Mouse (Mus musculus) liver, embryonic 12.5 days (tissue): ENCODE results near the gene Rnf217. TPM values are rescaled to one million over a fixed set of nuclear protein-coding genes. Genes with fewer than 3 reads are reported as not detected.

ENCODE experiments used
- ATAC-seq: fragments of 200-750 bp; cut with Nextera tagmentation; 2 replicates; pipeline ENCODE4 v1.8.0; 2017; ENCODE audit warnings: moderate number of reproducible peaks, mild to moderate bottlenecking, moderate library complexity
- H3K27ac ChIP-seq: fragments of 300-500 bp; sonication (generic); 2 replicates; pipeline ENCODE4 v1.5.1; 2016; ENCODE audit warnings: mild to moderate bottlenecking
- H3K27me3 ChIP-seq: fragments of 300-500 bp; sonication (generic); replicated peaks from 2 replicates; pipeline ENCODE4 v1.6.1; 2016; ENCODE audit warnings: mild to moderate bottlenecking, moderate library complexity
- H3K36me3 ChIP-seq: fragments of 300-500 bp; sonication (generic); 2 replicates; pipeline ENCODE4 v1.6.1; 2016; ENCODE audit warnings: mild to moderate bottlenecking, moderate library complexity
- H3K4me1 ChIP-seq: fragments of 300-500 bp; sonication (generic); 2 replicates; pipeline ENCODE4 v1.6.1; 2016
- H3K4me2 ChIP-seq: fragments of 300-500 bp; sonication (generic); 2 replicates; pipeline ENCODE4 v1.6.1; 2016; ENCODE audit warnings: mild to moderate bottlenecking, moderate library complexity
- H3K4me3 ChIP-seq: fragments of 300-500 bp; sonication (generic); 2 replicates; pipeline ENCODE4 v1.5.1; 2016; ENCODE audit warnings: mild to moderate bottlenecking, moderate library complexity
- H3K9ac ChIP-seq: fragments of 300-500 bp; sonication (generic); 2 replicates; pipeline ENCODE4 v1.6.1; 2016; ENCODE audit warnings: mild to moderate bottlenecking, moderate library complexity
- H3K9me3 ChIP-seq: fragments of 300-500 bp; sonication (generic); replicated peaks from 2 replicates; pipeline ENCODE4 v1.6.1; 2016; ENCODE audit warnings: mild to moderate bottlenecking, moderate library complexity
- WGBS: fragments of 180-500 bp; shearing (Covaris S2); methylation state at CpG from one replicate; pipeline ENCODE4 v1.1.7; 2016; ENCODE audit not compliant: insufficient replicate concordance; 5-methylcytosine and 5-hydroxymethylcytosine counted together
- polyA plus RNA-seq: library from polyadenylated mRNA; unstranded; fragments of >200 nt; fragmentation: Nextera tagmentation; extraction: Ambion mirVana; gene quantifications from 2 replicates; pipeline ENCODE4 v1.2.1, GENCODE M21; 2016

The Rnf217 gene
- polyA plus RNA-seq, 1 experiment from 2014 or later = 0.50 TPM

DNA sequence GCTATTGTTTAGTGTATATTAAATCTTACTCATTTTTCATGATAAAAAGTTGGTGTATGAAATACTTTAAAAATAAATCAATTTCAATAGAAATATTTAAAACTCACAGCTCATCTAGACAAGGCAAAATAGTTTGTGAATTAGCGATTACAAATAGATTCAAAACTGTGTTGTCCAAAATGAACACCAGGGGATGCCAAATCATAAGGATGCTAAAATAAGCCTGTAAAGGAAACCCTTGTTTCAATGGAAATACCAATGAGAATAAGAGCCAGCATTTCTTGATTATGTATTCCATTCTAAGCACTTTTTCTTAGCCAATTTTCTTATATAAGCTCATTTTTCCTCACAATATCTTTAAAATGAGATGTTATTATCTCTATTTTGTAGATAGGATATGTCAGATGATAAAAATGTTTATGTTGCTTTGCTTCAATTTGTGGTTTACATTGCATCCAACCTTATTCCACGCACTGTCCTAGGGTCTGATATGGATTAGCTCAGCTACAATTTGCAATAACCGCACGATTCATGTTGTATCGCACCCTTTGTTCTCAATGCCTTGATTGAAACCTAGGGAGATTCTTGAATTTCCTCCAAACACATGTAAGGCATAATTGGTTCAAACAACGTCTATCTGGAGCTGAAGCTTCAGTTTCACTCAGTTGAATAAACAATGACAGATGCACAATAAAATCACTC lies 143.0 kb downstream of the Rnf217 start:
- 73% methylated on average over 6 of the region's 6 CpGs for WGBS
- Histone ChIP-seq H3K9ac (no peak overlapping the region), H3K27ac (no peak overlapping the region), H3K4me2 (no peak overlapping the region), H3K9me3 (no peaks in the 10 kb centered on the region), H3K27me3 (no peaks in the 10 kb centered on the region), H3K36me3 (no peaks in the 10 kb centered on the region), H3K4me1 (no peaks in the 10 kb centered on the region), H3K4me3 (no peak overlapping the region)
- ATAC-seq = no peak

DNA sequence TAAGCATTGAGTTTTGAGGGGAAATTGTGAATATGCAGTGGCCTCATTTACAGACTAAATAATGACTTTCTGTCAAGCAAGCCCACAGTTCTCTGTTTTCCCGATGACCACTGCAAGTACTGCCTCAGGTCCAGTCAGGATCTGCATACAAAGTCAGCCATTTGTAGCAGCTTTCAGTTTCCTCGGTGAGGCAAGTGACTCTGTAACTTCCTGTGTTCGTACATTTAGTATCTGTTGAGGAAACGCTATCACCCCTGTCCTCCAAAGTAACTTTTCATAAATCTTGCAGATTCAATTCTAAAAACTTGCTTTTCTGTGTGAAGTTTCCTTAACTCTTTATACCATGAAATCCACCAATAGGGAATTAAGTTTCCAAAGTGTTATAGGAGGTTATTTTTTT lies 143.6 kb downstream of the Rnf217 start:
- Histone ChIP-seq H3K36me3 (no peaks in the 10 kb centered on the region), H3K4me1 (no peaks in the 10 kb centered on the region), H3K27ac (no peak overlapping the region), H3K9ac (no peak overlapping the region), H3K27me3 (no peaks in the 10 kb centered on the region), H3K4me2 (no peak overlapping the region), H3K9me3 (no peaks in the 10 kb centered on the region), H3K4me3 (no peak overlapping the region)
- 39% methylated on average over 4 of the region's 4 CpGs for WGBS
- ATAC-seq = no peak

DNA sequence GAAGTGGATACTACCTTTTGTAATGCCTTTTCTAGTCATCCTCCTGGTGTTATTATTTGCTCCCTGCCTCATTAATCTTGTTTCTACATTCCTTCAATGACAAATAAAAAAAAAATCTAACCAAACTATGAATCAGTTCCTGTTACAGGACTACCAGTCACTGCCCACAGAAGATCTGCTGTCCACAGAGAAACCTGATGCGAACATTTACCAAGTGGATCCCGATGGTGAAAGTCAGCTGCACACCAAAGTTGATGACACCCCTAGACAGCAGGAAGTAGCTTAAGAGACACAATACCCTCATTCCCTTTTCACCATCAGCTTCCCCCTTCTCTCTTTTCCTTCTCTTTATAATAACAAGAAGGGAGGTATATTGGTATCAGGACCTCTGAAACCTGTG lies 145.9 kb downstream of the Rnf217 start:
- no peak for ATAC-seq
- no peak overlapping the region for H3K4me2 ChIP-seq
- no peak overlapping the region for H3K27ac ChIP-seq
- H3K9me3 ChIP-seq = no peaks in the 10 kb centered on the region
- no peak overlapping the region for H3K9ac ChIP-seq
- no peaks in the 10 kb centered on the region for H3K36me3 ChIP-seq
- 70% methylated on average over 2 of the region's 2 CpGs for WGBS
- H3K4me1 ChIP-seq = no peaks in the 10 kb centered on the region
- H3K4me3 ChIP-seq = no peak overlapping the region
- H3K27me3 ChIP-seq = no peaks in the 10 kb centered on the region

GRCm38 (mm10) chr10:31456806-31457205 lies 152.2 kb downstream of the Rnf217 start:
- no peak overlapping the region for H3K9ac ChIP-seq
- 43% methylated on average over 1 of the region's 1 CpGs for WGBS
- no peak overlapping the region for H3K4me3 ChIP-seq
- H3K27ac ChIP-seq = no peak overlapping the region
- H3K27me3 ChIP-seq = no peaks in the 10 kb centered on the region
- no peaks in the 10 kb centered on the region for H3K9me3 ChIP-seq
- no peak overlapping the region for H3K4me2 ChIP-seq
- H3K4me1 ChIP-seq = no peaks in the 10 kb centered on the region
- no peak for ATAC-seq
- H3K36me3 ChIP-seq = no peaks in the 10 kb centered on the region

DNA sequence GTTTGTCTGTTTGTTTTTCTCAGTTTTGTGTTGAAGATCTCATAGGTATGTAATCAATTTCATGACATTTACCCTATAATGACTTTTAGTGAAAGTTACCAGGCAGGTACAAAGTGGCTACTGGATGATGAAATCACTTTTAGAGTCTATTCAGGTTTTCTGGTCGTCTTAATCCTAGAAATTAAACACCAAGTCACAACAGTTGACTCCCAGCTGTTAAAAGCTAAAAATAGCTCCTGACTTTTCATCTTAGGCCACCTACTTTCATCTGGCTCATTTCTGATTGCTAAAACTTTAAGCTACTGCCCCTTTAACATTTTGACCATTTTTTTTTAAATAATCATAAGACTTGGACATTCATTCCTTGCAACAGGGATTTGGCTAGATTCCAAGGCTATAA lies 161.9 kb downstream of the Rnf217 start:
- Histone ChIP-seq H3K9me3 (no peaks in the 10 kb centered on the region), H3K27ac (no peak overlapping the region), H3K9ac (no peak overlapping the region), H3K4me1 (peaks cover 11% of the 10 kb centered on the region; the same call in 1 of the 2 replicates), H3K36me3 (no peaks in the 10 kb centered on the region), H3K4me3 (no peak overlapping the region), H3K27me3 (peaks cover 22% of the 10 kb centered on the region), H3K4me2 (no peak overlapping the region)
- 41% methylated on average over 1 of the region's 1 CpGs for WGBS
- no peak for ATAC-seq

DNA sequence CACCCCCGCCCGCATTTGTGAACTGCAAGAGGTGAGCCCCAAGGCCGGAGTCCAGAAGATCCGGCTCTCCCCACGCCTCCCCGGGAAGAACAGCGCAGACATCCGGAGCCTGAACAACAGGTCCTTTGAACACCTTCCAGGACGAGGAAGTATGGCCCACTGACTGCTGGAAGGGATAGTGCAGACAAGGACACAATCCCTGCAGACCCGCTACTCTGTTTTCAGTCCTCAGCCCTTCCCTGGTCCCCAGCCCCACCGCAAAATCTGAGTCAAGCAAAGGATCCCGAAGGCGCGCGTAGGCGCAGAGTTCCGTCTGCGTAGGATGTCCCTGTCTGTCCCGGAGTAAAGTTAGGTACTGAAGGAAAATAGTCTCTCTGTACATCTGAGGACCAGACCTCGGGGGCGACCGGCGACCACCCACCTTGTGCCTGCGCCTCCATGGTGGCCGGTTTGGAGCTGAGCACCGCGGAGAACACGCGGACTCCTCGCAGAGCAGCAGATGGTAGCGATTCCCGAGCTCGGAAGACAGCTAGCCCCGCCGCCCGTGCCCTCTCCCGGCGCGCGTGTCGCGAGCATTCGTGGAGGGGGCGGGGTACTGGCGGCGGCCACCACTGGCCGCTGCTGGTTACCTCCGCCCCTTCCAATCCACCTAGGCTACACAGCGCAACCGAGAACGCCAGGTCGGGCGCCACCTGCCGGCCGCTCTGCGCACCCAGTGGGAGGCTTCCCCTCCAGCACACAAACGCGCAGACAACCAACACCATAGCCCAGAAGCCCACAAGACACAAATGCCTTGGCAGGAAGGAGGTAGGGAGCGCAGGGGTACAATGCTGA lies 163.5 kb downstream of the Rnf217 start, which contains the start of gene Tpd52l1:
Tpd52l1 (minus strand) TSS at position 668 of the 834 bp plus-strand sequence.
- ATAC-seq = peak; percentile 92
- H3K9ac ChIP-seq = peak within 1 kb of the TSS; percentile 46
- peak within 1 kb of the TSS; percentile 87 for H3K4me2 ChIP-seq
- no peak within 1 kb of the TSS for H3K27ac ChIP-seq
- 2% methylated on average over 48 of the region's 59 CpGs for WGBS
- H3K4me1 ChIP-seq = peaks cover 11% of the 10 kb centered on the region; the same call in 1 of the 2 replicates
- H3K36me3 ChIP-seq = no peaks in the 10 kb centered on the region
- peaks cover 22% of the 10 kb centered on the region for H3K27me3 ChIP-seq
- no peaks in the 10 kb centered on the region for H3K9me3 ChIP-seq
- peak within 1 kb of the TSS; percentile 59 for H3K4me3 ChIP-seq

DNA sequence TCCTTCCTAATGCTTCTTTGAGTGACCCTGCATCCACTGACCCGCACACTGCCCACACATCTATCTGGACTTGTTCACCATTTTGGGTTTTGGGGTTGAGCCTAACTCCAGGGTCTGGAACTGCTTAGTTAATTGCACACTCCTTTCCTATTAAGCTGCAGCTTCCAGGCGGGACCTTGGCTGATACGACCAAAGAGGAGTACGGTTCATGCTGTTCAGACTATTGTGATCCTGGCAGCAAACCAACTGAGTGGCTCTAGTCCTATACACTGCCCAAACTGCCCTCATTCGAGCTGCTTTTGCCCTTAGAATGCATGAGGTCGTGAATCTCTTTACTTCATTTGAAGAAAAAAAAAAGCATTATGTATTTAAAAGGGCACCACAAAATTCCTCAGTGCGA lies 164.8 kb downstream of the Rnf217 start:
- no peak for ATAC-seq
- no peak overlapping the region for H3K4me3 ChIP-seq
- no peak overlapping the region for H3K9ac ChIP-seq
- no peaks in the 10 kb centered on the region for H3K36me3 ChIP-seq
- H3K27me3 ChIP-seq = peaks cover 22% of the 10 kb centered on the region
- H3K4me2 ChIP-seq = no peak overlapping the region
- H3K27ac ChIP-seq = no peak overlapping the region
- WGBS = 72% methylated on average over 7 of the region's 7 CpGs
- H3K4me1 ChIP-seq = peaks cover 11% of the 10 kb centered on the region; the same call in 1 of the 2 replicates
- H3K9me3 ChIP-seq = no peaks in the 10 kb centered on the region

Other genes starting within 250 kb of the Rnf217 start
- gene Tpd52l1, start 163.2 kb downstream of the Rnf217 start, polyA plus RNA-seq = 2.3 TPM in 2 replicates